Mouse (Mus musculus) megakaryocyte, embryonic 14.5 days (primary cell): ENCODE results near the gene Ldlr.

Experiments
- FLI1 ChIP-seq: IDR thresholded peaks from 2 replicates; pipeline ENCODE4 v1.6.1; 2012; ENCODE audit warnings: low read length, inconsistent platforms, mixed read lengths
- GATA1 ChIP-seq: IDR thresholded peaks from 3 replicates; pipeline ENCODE4 v1.6.1; 2012; ENCODE audit warnings: mixed read lengths, low read length, inconsistent platforms, borderline replicate concordance

DNA sequence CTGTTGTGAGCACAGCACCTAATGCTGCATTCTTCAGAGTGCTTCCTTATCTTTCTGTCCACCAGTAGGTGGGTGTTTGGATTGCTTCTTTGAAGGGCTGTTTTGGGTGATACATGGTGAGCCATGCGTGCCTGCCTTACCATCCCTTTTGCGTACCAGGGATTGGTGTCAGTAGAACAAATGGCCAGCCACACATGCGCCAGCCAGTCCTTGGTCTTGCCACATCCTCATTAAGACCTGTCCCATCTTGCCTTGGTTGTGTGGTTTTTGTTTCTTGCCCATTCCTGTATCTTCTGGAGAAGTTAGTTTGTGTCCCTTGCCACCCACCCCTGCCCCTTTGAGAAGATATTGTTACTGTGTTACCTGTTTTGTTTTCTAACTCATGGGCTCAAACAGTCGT is 42.8 kb upstream of the Ldlr start:
- TF ChIP-seq FLI1 (no peak), GATA1 (no peak)
